Mouse (Mus musculus) stomach, postnatal 0 days (tissue): Measurements from ENCODE around the gene Rnf43. TPM values are rescaled to one million over a fixed set of nuclear protein-coding genes. Genes with fewer than 3 reads are reported as not detected.
A peak's percentile ranks its signal among the peaks of the same experiment; 100 is the strongest.

Experiments used
- ATAC-seq: fragments of 200-750 bp; cut with Nextera tagmentation; 2 replicates; pipeline ENCODE4 v1.8.0; 2017; ENCODE audit not compliant: low FRiP score, low TSS enrichment
- DNase-seq: peaks from one replicate; pipeline ENCODE4 v3.0.0-alpha.2; 2016; ENCODE audit warnings: low spot score
- H3K27ac ChIP-seq: fragments of 300-500 bp; sonication (generic); replicated peaks from 2 replicates; pipeline ENCODE4 v1.5.1; 2014; ENCODE audit warnings: mild to moderate bottlenecking, control low read depth
- H3K27me3 ChIP-seq: fragments of 300-500 bp; sonication (generic); 2 replicates; pipeline ENCODE4 v1.6.1; 2014; ENCODE audit warnings: low read length; ENCODE audit not compliant: control insufficient read depth, insufficient read depth
- H3K36me3 ChIP-seq: fragments of 300-500 bp; sonication (generic); 2 replicates; pipeline ENCODE4 v1.6.1; 2014; ENCODE audit warnings: low read length, mixed read lengths; ENCODE audit not compliant: control insufficient read depth, insufficient read depth
- H3K4me1 ChIP-seq: fragments of 300-500 bp; sonication (generic); replicated peaks from 2 replicates; pipeline ENCODE4 v1.6.1; 2014; ENCODE audit warnings: antibody characterized with exemption; ENCODE audit not compliant: control insufficient read depth, insufficient read depth
- H3K4me2 ChIP-seq: fragments of 300-500 bp; sonication (generic); replicated peaks from 2 replicates; pipeline ENCODE4 v1.6.1; 2014; ENCODE audit warnings: low read depth, mild to moderate bottlenecking, control low read depth, moderate library complexity
- H3K4me3 ChIP-seq: fragments of 300-500 bp; sonication (generic); 2 replicates; pipeline ENCODE4 v1.5.1; 2014; ENCODE audit warnings: low read depth, low read length, control low read depth
- H3K9ac ChIP-seq: fragments of 300-500 bp; sonication (generic); 2 replicates; pipeline ENCODE4 v1.6.1; 2014; ENCODE audit warnings: mild to moderate bottlenecking, low read length, control low read depth, mixed read lengths
- H3K9me3 ChIP-seq: fragments of 300-500 bp; sonication (generic); 2 replicates; pipeline ENCODE4 v1.6.1; 2016; ENCODE audit warnings: low read length; ENCODE audit not compliant: control insufficient read depth
- CTCF ChIP-seq: IDR thresholded peaks from 2 replicates; pipeline ENCODE4 v1.5.1; 2016; ENCODE audit warnings: antibody characterized with exemption, low read depth, mild to moderate bottlenecking, moderate library complexity
- EP300 ChIP-seq: optimal IDR thresholded peaks from 2 replicates; pipeline ENCODE3; 2016; ENCODE audit warnings: antibody characterized with exemption
- WGBS: fragments of 180-500 bp; shearing (Covaris S2); extraction: QIAGEN DNeasy Blood & Tissue Kit; methylation state at CpG from one replicate; pipeline ENCODE4 v1.1.7; 2014; 5-methylcytosine and 5-hydroxymethylcytosine counted together
- polyA plus RNA-seq: library from polyadenylated mRNA; unstranded; fragments of >200 nt; fragmentation: Nextera tagmentation; extraction: Ambion mirVana; gene quantifications from 2 replicates; pipeline ENCODE4 v1.2.1, GENCODE M21; 2015

Gene Rnf43
- polyA plus RNA-seq, 1 experiment from 2014 or later, result 6.6 TPM

GRCm38 (mm10) chr11:87708979-87709378, 46.5 kb downstream of the Rnf43 start:
- H3K27ac ChIP-seq, result peak overlapping the region; percentile 86; the same call in 1 of the 2 replicates
- no peaks in the 10 kb centered on the region for H3K27me3 ChIP-seq
- no peak for TF ChIP-seq CTCF
- no peak for TF ChIP-seq EP300
- 0 out of 2 replicates have a peak overlapping the region, but pooled peaks have one; percentile 5 for H3K4me2 ChIP-seq
- H3K4me3 ChIP-seq, result no peak overlapping the region
- ATAC-seq, result no peak
- 61% methylated on average over 5 of the region's 5 CpGs for WGBS
- 0 out of 2 replicates have a peak, but pooled peaks cover 2% of the 10 kb centered on the region for H3K4me1 ChIP-seq
- H3K9me3 ChIP-seq, result no peaks in the 10 kb centered on the region
- no peak overlapping the region for H3K9ac ChIP-seq
- no peak for DNase-seq
- H3K36me3 ChIP-seq, result no peaks in the 10 kb centered on the region

DNA sequence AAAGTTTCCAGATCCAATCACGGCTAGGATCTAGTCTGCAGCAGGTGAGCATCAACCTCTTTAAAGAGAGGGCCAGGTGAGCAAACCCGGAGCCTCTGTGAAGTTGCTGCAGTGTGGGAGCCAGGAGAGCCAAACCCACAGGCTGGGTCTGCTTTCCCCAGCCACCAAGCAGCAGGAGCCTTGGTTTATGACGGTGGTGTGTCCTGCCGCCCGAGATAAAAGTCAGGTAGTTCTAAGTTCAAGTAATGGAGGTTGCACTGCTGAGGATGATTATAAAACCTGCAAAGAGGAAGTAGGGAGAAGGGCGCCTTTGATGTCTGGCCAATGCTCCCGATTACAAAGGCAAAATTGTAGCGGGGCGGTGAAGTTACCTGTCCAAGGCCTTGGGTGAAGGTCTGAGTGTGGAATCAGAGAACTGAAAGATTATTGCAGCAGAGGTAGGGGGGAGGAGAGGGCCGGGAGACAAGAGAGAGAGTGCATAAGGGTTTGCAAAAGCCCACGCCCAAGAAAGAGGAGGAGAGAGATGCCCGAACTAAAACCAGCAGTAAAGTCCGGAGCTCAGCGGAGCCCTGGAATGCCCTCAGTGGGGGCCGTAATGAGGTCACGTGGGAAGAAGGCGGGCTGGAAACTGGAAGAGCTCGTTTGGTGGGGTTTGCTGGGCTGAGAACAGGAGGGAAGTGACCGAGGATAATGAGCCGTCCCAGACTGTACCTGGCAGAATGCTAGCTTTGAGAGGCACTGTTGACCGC, 47.2 kb downstream of the Rnf43 start:
- Histone ChIP-seq H3K4me3 (peak overlapping the region; percentile 20; the same call in 1 of the 2 replicates), H3K27me3 (no peaks in the 10 kb centered on the region), H3K4me2 (peak overlapping the region; percentile 53), H3K9ac (peak overlapping the region; percentile 24; the same call in 1 of the 2 replicates), H3K9me3 (no peaks in the 10 kb centered on the region), H3K36me3 (no peaks in the 10 kb centered on the region), H3K4me1 (0 out of 2 replicates have a peak, but pooled peaks cover 2% of the 10 kb centered on the region), H3K27ac (peak overlapping the region; percentile 86)
- WGBS, result 9% methylated on average over 21 of the region's 21 CpGs
- ATAC-seq, result peak; percentile 91
- peak; percentile 92 for DNase-seq
- TF ChIP-seq EP300 (no peak), CTCF (no peak)

DNA sequence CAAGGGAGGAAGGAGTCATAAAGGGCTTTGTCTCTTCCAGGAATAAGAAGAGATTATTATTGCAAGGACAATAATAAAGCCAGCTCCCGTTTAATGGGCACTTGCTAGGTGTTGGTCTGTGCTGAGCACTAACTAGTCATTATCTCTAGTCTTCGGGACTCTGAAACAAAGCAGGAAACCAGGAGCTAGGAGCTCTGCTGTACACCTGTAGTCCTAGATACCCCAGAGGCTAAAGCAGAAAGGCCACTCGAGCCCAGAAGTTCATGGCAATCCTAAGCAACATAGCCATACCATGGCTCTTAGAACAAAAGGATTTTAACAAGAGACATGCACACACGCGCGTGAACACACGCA, 47.7 kb downstream of the Rnf43 start:
- 37% methylated on average over 7 of the region's 7 CpGs for WGBS
- DNase-seq, result no peak

GRCm38 (mm10) chr11:87712188-87712587, 49.7 kb downstream of the Rnf43 start:
- Histone ChIP-seq H3K9ac (no peak overlapping the region), H3K36me3 (no peaks in the 10 kb centered on the region), H3K4me3 (no peak overlapping the region), H3K27me3 (no peaks in the 10 kb centered on the region), H3K9me3 (no peaks in the 10 kb centered on the region), H3K4me1 (0 out of 2 replicates have a peak, but pooled peaks cover 2% of the 10 kb centered on the region), H3K4me2 (no peak overlapping the region), H3K27ac (no peak overlapping the region)
- ATAC-seq (no peak), DNase-seq (no peak)
- no peak for TF ChIP-seq CTCF
- no peak for TF ChIP-seq EP300
- 79% methylated on average over 4 of the region's 4 CpGs for WGBS

More for the DNA sequence above, 47.7 kb downstream of the Rnf43 start:
- no peak for TF ChIP-seq EP300
- TF ChIP-seq CTCF, result no peak
- 0 out of 2 replicates have a peak overlapping the region, but pooled peaks have one; percentile 20 for H3K4me3 ChIP-seq
- H3K4me1 ChIP-seq, result 0 out of 2 replicates have a peak, but pooled peaks cover 2% of the 10 kb centered on the region
- no peaks in the 10 kb centered on the region for H3K36me3 ChIP-seq
- ATAC-seq, result peak; percentile 54; the same call in 1 of the 2 replicates
- H3K9ac ChIP-seq, result no peak overlapping the region
- H3K9me3 ChIP-seq, result no peaks in the 10 kb centered on the region
- no peaks in the 10 kb centered on the region for H3K27me3 ChIP-seq
- peak overlapping the region; percentile 53 for H3K4me2 ChIP-seq
- peak overlapping the region; percentile 86 for H3K27ac ChIP-seq

- Histone ChIP-seq H3K4me2 (no peak overlapping the region), H3K36me3 (no peaks in the 10 kb centered on the region), H3K4me3 (no peak overlapping the region), H3K9me3 (no peaks in the 10 kb centered on the region), H3K4me1 (no peaks in the 10 kb centered on the region), H3K9ac (no peak overlapping the region), H3K27me3 (no peaks in the 10 kb centered on the region), H3K27ac (no peak overlapping the region)
- ATAC-seq, result no peak
- no peak for DNase-seq
- TF ChIP-seq EP300, result no peak
- TF ChIP-seq CTCF, result peak; percentile 26; the same call in 1 of the 2 replicates
- 73% methylated on average over 4 of the region's 4 CpGs for WGBS
Measured at GRCm38 (mm10) chr11:87715999-87716398, 53.5 kb downstream of the Rnf43 start.

- DNase-seq, result no peak
- H3K4me2 ChIP-seq, result no peak overlapping the region
- no peak overlapping the region for H3K9ac ChIP-seq
- H3K36me3 ChIP-seq, result no peaks in the 10 kb centered on the region
- no peak for ATAC-seq
- H3K9me3 ChIP-seq, result no peaks in the 10 kb centered on the region
- no peak overlapping the region for H3K27ac ChIP-seq
- no peaks in the 10 kb centered on the region for H3K4me1 ChIP-seq
- TF ChIP-seq CTCF (no peak), EP300 (no peak)
- no peaks in the 10 kb centered on the region for H3K27me3 ChIP-seq
- no peak overlapping the region for H3K4me3 ChIP-seq
- 76% methylated on average over 7 of the region's 7 CpGs for WGBS
Measured at GRCm38 (mm10) chr11:87719526-87719925, 57.0 kb downstream of the Rnf43 start.
